Comparison of ENCODE assay signal across 15 mouse cellular contexts in the genomic region with DNA sequence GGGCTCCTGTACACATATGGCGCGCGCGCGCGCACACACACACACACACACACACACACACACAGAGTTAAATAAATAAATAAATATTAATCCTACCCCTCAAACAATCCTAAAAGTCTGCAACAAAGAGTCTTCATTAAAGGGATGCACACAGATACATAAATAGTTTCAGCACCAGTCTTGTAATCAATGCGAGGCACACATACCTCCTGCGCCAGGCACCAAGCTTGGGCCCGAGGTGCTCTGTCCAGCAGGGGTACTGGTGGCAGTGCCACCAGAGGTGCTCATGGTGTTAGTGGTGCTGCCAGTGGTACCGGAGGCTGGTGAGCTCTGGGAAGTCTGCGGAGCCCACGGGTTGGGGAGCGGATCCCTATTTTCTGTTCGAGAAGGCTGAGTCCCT.
"Had no signal": no experiment of that assay in that cellular context is flagged by ENCODE, and none has a peak within 500 bp of the region (broad histone marks: within the 10 kb centered on the region; RNA-seq: fewer than 3 reads in every experiment).

No protein-coding gene starts in this region.

- H3K9me3 ChIP-seq: neural tube, embryonic 13.5 days; neural tube, embryonic 15.5 days; stomach, embryonic 15.5 days had no signal

- H3K9ac ChIP-seq: neural tube, embryonic 13.5 days; neural tube, embryonic 15.5 days; stomach, embryonic 15.5 days had no signal

- DNase-seq: retina, postnatal 1 day; right cerebral cortex, postnatal 14 days; right cerebral cortex, postnatal 25 days; right cerebral cortex, postnatal 4 days; spleen, adult 18-20 months; thymus, adult 18-20 months; thymus, adult 2 months; thymus, postnatal 14 days; thymus, postnatal 25 days; thymus, postnatal 36 days; thymus, postnatal 4 days had no signal

- H3K4me2 ChIP-seq: neural tube, embryonic 13.5 days; neural tube, embryonic 15.5 days; stomach, embryonic 15.5 days had no signal

- H3K4me3 ChIP-seq: neural tube, embryonic 13.5 days; neural tube, embryonic 15.5 days; stomach, embryonic 15.5 days had no signal

- H3K27me3 ChIP-seq: neural tube, embryonic 13.5 days; neural tube, embryonic 15.5 days; stomach, embryonic 15.5 days had no signal

- H3K27ac ChIP-seq: neural tube, embryonic 13.5 days; neural tube, embryonic 15.5 days; stomach, embryonic 15.5 days; stomach, postnatal 0 days had no signal

- H3K4me1 ChIP-seq: neural tube, embryonic 13.5 days; neural tube, embryonic 15.5 days; stomach, embryonic 15.5 days had no signal
